Mouse (Mus musculus) thymus, adult 2 months (tissue): ENCODE results near the gene Ube2cbp.

ENCODE experiments used
- CTCF ChIP-seq: fragments of 200-500 bp; IDR thresholded peaks from 2 replicates; pipeline ENCODE4 v1.5.1; 2012; ENCODE audit warnings: mild to moderate bottlenecking, control low read depth, low read length, moderate library complexity, borderline replicate concordance; ENCODE audit not compliant: control insufficient read depth, poor library complexity, insufficient read depth; ENCODE audit errors: extremely low read depth
- POLR2A ChIP-seq: fragments of 200-500 bp; IDR thresholded peaks from 2 replicates; pipeline ENCODE4 v1.6.1; 2012; ENCODE audit warnings: mild to moderate bottlenecking, low read length, control low read depth, moderate library complexity; ENCODE audit not compliant: control insufficient read depth, poor library complexity, insufficient read depth; ENCODE audit errors: extremely low read depth

- TF ChIP-seq CTCF (no peak), POLR2A (no peak)
These were observed 104.2 kb downstream of the Ube2cbp start for GRCm38 (mm10) chr9:86360536-86360935.
